Mouse (Mus musculus): ENCODE results near the gene Add3. TPM values are rescaled to one million over a fixed set of nuclear protein-coding genes. Genes with fewer than 3 reads are reported as not detected.

Gene Add3
- polyA plus RNA-seq, 1 experiment from 2014 or later: 97.6 TPM

GRCm38 (mm10) chr19:53243956-53244355 lies 103.7 kb downstream of the Add3 start:
- no peak overlapping the region for H3K27ac ChIP-seq
- no peaks in the 10 kb centered on the region for H3K9me3 ChIP-seq
- 84% methylated on average over 10 of the region's 10 CpGs for WGBS
- no peak for ATAC-seq (ENCODE audit: low FRiP score, low read depth)
- H3K4me2 ChIP-seq (replicated peaks): no peak overlapping the region
- H3K9ac ChIP-seq: no peak overlapping the region
- peaks cover 68% of the 10 kb centered on the region for H3K36me3 ChIP-seq
- H3K4me1 ChIP-seq: peaks cover 4% of the 10 kb centered on the region
- H3K27me3 ChIP-seq: no peaks in the 10 kb centered on the region
- H3K4me3 ChIP-seq: no peak overlapping the region

- Histone ChIP-seq H3K4me2 (replicated peaks) (no peak overlapping the region), H3K27me3 (no peaks in the 10 kb centered on the region), H3K9ac (no peak overlapping the region), H3K4me1 (peaks cover 4% of the 10 kb centered on the region), H3K27ac (no peak overlapping the region), H3K36me3 (peaks cover 44% of the 10 kb centered on the region), H3K4me3 (no peak overlapping the region), H3K9me3 (no peaks in the 10 kb centered on the region)
- ATAC-seq (ENCODE audit: low FRiP score, low read depth): no peak
- WGBS: 69% methylated on average over 2 of the region's 2 CpGs
Observed at GRCm38 (mm10) chr19:53247558-53247957, 107.3 kb downstream of the Add3 start.

DNA sequence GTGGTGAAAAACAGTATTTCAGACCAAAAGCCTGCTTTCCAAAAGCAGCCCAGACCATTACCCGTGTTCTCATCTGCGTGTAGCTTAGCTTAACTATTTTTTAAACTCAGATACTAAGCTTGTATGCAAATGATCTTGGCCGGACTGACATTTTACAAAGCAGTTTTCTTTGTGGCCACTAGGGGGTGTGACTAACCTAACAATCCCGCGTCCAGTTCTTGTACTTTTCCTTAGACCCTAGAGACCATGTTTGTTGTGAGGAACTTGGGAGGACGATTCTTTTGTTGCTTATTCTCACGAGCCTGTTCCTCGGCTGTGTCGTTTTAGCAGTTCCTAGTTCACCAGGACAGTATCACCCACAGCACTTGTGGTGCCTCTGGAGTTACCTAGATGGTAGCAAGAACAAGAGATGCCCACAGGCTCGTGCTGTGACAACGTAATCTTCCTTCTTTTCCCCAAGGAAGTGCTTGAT lies 107.8 kb downstream of the Add3 start:
- peaks cover 4% of the 10 kb centered on the region for H3K4me1 ChIP-seq
- no peak overlapping the region for H3K9ac ChIP-seq
- H3K4me3 ChIP-seq: no peak overlapping the region
- H3K4me2 ChIP-seq (replicated peaks): peak overlapping the region; percentile 39
- no peaks in the 10 kb centered on the region for H3K9me3 ChIP-seq
- no peak overlapping the region for H3K27ac ChIP-seq
- H3K36me3 ChIP-seq: peaks cover 39% of the 10 kb centered on the region
- no peaks in the 10 kb centered on the region for H3K27me3 ChIP-seq
- 17% methylated on average over 11 of the region's 11 CpGs for WGBS
- peak; percentile 49; the same call in 1 of the 2 replicates for ATAC-seq (ENCODE audit: low FRiP score, low read depth)

- Histone ChIP-seq H3K9me3 (no peaks in the 10 kb centered on the region), H3K27ac (no peak overlapping the region), H3K4me2 (replicated peaks) (no peak overlapping the region), H3K4me3 (no peak overlapping the region), H3K27me3 (no peaks in the 10 kb centered on the region), H3K36me3 (peaks cover 16% of the 10 kb centered on the region), H3K9ac (no peak overlapping the region), H3K4me1 (peaks cover 4% of the 10 kb centered on the region)
- no peak for ATAC-seq (ENCODE audit: low FRiP score, low read depth)
- WGBS: 89% methylated on average over 7 of the region's 7 CpGs
Observed at GRCm38 (mm10) chr19:53251015-53251414, 110.8 kb downstream of the Add3 start.

GRCm38 (mm10) chr19:53251656-53252055 lies 111.4 kb downstream of the Add3 start:
- Histone ChIP-seq H3K4me2 (replicated peaks) (no peak overlapping the region), H3K27me3 (no peaks in the 10 kb centered on the region), H3K4me1 (peaks cover 4% of the 10 kb centered on the region), H3K4me3 (no peak overlapping the region), H3K9me3 (no peaks in the 10 kb centered on the region), H3K27ac (no peak overlapping the region), H3K9ac (no peak overlapping the region), H3K36me3 (peaks cover 12% of the 10 kb centered on the region; the same call in 1 of the 2 replicates)
- no peak for ATAC-seq (ENCODE audit: low FRiP score, low read depth)
- 92% methylated on average over 3 of the region's 3 CpGs for WGBS

DNA sequence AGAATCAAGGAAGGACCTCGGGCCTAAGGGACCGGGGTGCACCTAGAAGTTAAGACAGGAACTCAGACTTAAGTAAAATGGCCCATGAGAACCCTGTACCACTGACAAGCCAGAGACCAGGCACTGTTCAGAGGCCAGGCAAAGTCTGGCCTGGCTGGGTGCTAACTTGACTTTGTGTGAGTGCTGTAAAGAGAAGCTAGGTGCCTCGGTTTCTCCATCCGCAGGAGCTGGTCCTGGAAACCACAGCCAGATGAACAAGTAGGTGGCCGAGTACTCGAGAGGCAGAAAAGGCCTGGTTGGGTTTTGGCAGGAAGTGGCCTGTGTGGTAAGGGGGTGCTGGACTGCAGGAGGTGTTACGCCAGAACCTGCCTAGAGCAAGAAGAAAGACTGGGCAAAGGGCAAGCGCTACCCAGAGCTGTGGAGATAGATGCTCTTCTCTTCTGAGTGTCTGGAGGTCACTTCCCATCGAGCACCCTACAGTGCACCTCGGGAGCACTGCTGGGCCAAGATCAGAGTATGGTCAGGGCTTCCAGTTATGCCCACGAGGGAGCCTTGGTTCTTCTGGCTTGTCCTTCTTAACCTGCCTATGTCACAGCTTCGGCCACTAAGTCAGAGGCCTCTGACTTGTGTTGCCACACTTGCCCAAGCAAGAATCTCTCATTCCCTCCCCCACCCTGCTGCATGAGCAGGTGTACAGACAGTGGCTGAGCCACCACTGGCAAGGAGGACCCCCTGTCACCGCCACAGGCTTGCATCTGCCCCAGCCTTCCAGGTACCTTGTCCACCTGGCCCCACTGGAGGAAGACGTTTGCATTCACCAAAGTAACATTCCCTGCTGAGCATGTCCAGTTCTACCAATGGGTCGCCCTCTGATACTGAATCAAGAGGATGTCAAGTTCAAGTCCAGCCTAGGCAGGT lies 112.1 kb downstream of the Add3 start:
- H3K36me3 ChIP-seq: peaks cover 12% of the 10 kb centered on the region; the same call in 1 of the 2 replicates
- H3K27ac ChIP-seq: no peak overlapping the region
- H3K4me3 ChIP-seq: no peak overlapping the region
- no peak for ATAC-seq (ENCODE audit: low FRiP score, low read depth)
- no peaks in the 10 kb centered on the region for H3K27me3 ChIP-seq
- no peak overlapping the region for H3K9ac ChIP-seq
- H3K4me2 ChIP-seq (replicated peaks): no peak overlapping the region
- H3K9me3 ChIP-seq: no peaks in the 10 kb centered on the region
- peaks cover 4% of the 10 kb centered on the region for H3K4me1 ChIP-seq
- 85% methylated on average over 15 of the region's 15 CpGs for WGBS

- H3K4me3 ChIP-seq: no peak overlapping the region
- ATAC-seq (ENCODE audit: low FRiP score, low read depth): 0 out of 2 replicates have a peak, but pooled peaks have one; percentile 4
- no peaks in the 10 kb centered on the region for H3K27me3 ChIP-seq
- H3K4me1 ChIP-seq: no peaks in the 10 kb centered on the region
- H3K36me3 ChIP-seq: no peaks in the 10 kb centered on the region
- H3K9me3 ChIP-seq: no peaks in the 10 kb centered on the region
- H3K4me2 ChIP-seq (replicated peaks): no peak overlapping the region
- H3K27ac ChIP-seq: no peak overlapping the region
- WGBS: 88% methylated on average over 8 of the region's 8 CpGs
- no peak overlapping the region for H3K9ac ChIP-seq
Observed at GRCm38 (mm10) chr19:53256361-53256760, 116.1 kb downstream of the Add3 start.

- Histone ChIP-seq H3K27me3 (no peaks in the 10 kb centered on the region), H3K36me3 (no peaks in the 10 kb centered on the region), H3K4me1 (no peaks in the 10 kb centered on the region), H3K4me3 (no peak overlapping the region), H3K9me3 (no peaks in the 10 kb centered on the region), H3K27ac (no peak overlapping the region), H3K4me2 (replicated peaks) (no peak overlapping the region), H3K9ac (no peak overlapping the region)
- WGBS: 89% methylated on average over 7 of the region's 7 CpGs
- ATAC-seq (ENCODE audit: low FRiP score, low read depth): 0 out of 2 replicates have a peak, but pooled peaks have one; percentile 28
Observed at GRCm38 (mm10) chr19:53256991-53257594, 116.8 kb downstream of the Add3 start.

DNA sequence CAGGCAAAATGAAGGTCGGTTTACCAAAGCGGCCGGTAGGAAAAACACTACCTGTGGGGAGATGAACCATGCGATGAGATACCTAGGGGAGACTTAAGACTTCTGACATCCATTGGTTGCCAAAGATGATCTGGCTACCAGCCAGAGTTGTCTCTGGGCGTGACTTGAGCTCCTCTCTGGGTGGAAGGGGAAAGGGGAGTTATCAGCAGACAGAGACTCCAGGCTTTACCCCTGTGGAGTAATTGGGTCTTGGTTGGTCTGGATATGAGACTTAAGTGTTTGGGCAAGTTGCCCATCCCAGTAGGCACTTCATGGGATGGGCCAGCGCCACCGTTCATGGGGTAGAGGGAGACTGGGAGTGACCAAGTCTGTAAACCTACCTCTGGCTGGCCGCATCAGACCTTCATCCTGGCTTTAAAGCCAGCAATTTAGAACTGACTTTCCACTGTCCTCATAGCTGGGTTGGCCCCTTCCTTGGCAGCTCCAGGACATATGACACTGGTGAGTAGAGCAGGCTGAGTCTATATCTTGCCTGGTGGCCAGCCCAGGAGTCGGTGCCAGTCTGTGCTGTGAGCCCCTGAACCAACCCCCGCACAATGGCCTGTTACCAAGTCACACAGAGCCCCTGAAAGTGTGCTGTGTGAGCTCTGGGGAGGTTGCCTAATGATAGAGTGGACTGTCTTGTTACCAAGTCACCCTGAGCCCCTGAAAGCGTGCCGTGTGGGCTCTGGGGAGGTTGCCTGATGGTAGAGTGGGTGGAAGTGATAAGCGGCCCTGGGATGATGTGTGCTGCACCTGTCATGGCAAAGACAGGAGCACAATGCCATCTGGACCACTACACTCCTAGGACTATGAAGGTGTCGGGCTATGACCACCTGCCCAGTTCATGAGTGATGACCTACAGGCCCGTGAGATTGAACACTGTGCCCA lies 117.7 kb downstream of the Add3 start:
- H3K9ac ChIP-seq: no peak overlapping the region
- no peaks in the 10 kb centered on the region for H3K9me3 ChIP-seq
- ATAC-seq (ENCODE audit: low FRiP score, low read depth): no peak
- 90% methylated on average over 15 of the region's 15 CpGs for WGBS
- no peak overlapping the region for H3K4me3 ChIP-seq
- H3K27me3 ChIP-seq: no peaks in the 10 kb centered on the region
- no peak overlapping the region for H3K27ac ChIP-seq
- H3K4me2 ChIP-seq (replicated peaks): no peak overlapping the region
- no peaks in the 10 kb centered on the region for H3K4me1 ChIP-seq
- no peaks in the 10 kb centered on the region for H3K36me3 ChIP-seq

GRCm38 (mm10) chr19:53258740-53259506 lies 118.7 kb downstream of the Add3 start:
- Histone ChIP-seq H3K4me3 (no peak overlapping the region), H3K27ac (no peak overlapping the region), H3K9me3 (no peaks in the 10 kb centered on the region), H3K9ac (no peak overlapping the region), H3K4me1 (peaks cover 6% of the 10 kb centered on the region), H3K36me3 (no peaks in the 10 kb centered on the region), H3K27me3 (no peaks in the 10 kb centered on the region), H3K4me2 (replicated peaks) (no peak overlapping the region)
- no peak for ATAC-seq (ENCODE audit: low FRiP score, low read depth)
- WGBS: 86% methylated on average over 13 of the region's 13 CpGs

DNA sequence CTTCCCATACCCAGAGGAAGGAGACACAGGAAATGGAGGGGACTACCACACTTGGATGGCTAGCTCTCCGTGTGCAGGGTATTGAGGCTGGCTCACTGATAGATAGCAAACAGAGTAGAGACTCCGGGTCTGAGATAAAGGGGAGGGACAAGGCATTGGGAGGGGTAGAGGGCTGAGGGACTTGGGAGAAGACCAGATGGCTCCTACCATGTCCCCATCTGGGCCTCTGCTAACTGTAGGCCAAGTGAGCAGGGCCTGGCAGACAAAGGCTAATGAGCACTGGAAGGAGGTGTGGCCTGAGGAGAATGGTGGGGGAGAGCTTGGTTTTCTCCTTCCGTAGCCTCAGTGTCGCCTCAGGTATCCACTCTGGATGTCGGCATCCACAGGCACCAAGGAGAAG lies 119.3 kb downstream of the Add3 start:
- WGBS: 56% methylated on average over 5 of the region's 5 CpGs
- no peak overlapping the region for H3K9ac ChIP-seq
- H3K4me1 ChIP-seq: peaks cover 11% of the 10 kb centered on the region
- H3K9me3 ChIP-seq: no peaks in the 10 kb centered on the region
- H3K36me3 ChIP-seq: no peaks in the 10 kb centered on the region
- no peaks in the 10 kb centered on the region for H3K27me3 ChIP-seq
- no peak for ATAC-seq (ENCODE audit: low FRiP score, low read depth)
- H3K4me2 ChIP-seq (replicated peaks): no peak overlapping the region
- no peak overlapping the region for H3K4me3 ChIP-seq
- no peak overlapping the region for H3K27ac ChIP-seq

Measured in limb, embryonic 13.5 days (tissue).